ENCODE assay signal across 14 mouse cellular contexts in the genomic region with DNA sequence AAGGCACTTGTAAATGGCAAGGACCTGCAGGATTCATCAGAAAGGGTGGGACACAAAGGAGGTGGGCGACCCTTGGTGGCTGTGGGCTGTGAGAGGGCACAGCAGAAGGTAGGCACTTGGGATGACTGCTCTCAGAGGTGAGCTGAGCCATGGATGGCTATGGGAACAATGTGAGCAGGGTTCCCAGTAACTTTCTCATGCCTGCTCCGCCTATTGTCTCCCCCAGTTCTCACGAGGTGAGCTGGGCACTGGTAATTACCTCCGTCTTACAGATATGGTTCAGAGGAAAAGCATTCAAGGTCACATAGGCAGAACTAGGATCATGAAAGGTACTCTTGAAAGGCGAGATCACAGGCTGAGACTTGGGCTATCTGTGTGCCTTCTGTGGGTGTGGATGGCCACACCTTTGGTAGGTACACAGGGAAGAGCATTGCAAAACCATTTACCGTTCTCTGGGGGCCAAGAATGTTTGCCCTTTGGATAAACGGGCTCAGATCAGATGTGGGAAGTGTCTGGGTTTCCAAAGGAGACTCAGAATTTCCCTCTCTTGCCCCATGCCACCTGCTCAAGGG. TPM values are rescaled to one million over a fixed set of nuclear protein-coding genes. Genes with fewer than 3 reads are reported as not detected.
DNase-seq lines count a peak whose midpoint lies in the region; ATAC-seq and TF ChIP-seq lines count a peak whose summit lies in the region.
"Had no signal": no experiment of that assay in that cellular context is flagged by ENCODE, and none has a peak within 500 bp of the region (broad histone marks: within the 10 kb centered on the region; RNA-seq: fewer than 3 reads in every experiment).

No protein-coding gene starts in this region.

- no peak overlapping the region for H3K27ac ChIP-seq in heart, postnatal 0 days (ENCODE audit: low read depth)
- H3K27ac ChIP-seq in embryonic facial prominence, embryonic 13.5 days, result no peak overlapping the region
- no peak overlapping the region for H3K27ac ChIP-seq in limb, embryonic 13.5 days
- peak overlapping the region; percentile 80 for H3K27ac ChIP-seq in small intestine, adult 2 months (ENCODE audit: insufficient read depth, low read depth, low read length)
- H3K27ac ChIP-seq: forebrain, embryonic 15.5 days; hindbrain, postnatal 0 days; kidney, embryonic 15.5 days; midbrain, embryonic 12.5 days had no signal

- no peak for TF ChIP-seq POLR2A in small intestine, adult 2 months (IDR thresholded peaks at IDR 0.05; ENCODE audit: low read depth, low read length)

- ATAC-seq in heart, postnatal 0 days (ENCODE audit: insufficient read depth, low read depth), result no peak
- no peak for ATAC-seq in embryonic facial prominence, embryonic 13.5 days (ENCODE audit: insufficient number of reproducible peaks, insufficient read depth, low FRiP score, low TSS enrichment, low read depth)
- no peak for ATAC-seq in limb, embryonic 13.5 days (ENCODE audit: low FRiP score, low read depth)
- ATAC-seq: forebrain, embryonic 15.5 days; hindbrain, postnatal 0 days had no signal

- no peaks in the 10 kb centered on the region for H3K36me3 ChIP-seq in heart, postnatal 0 days (replicated peaks; ENCODE audit: control insufficient read depth, insufficient read depth, low read length)
- no peaks in the 10 kb centered on the region for H3K36me3 ChIP-seq in embryonic facial prominence, embryonic 13.5 days
- H3K36me3 ChIP-seq in limb, embryonic 13.5 days, result no peaks in the 10 kb centered on the region
- H3K36me3 ChIP-seq in small intestine, adult 2 months (ENCODE audit: control insufficient read depth, insufficient read depth, low read length), result peaks cover 6% of the 10 kb centered on the region; the same call in 1 of the 2 replicates
- H3K36me3 ChIP-seq: forebrain, embryonic 15.5 days; kidney, embryonic 15.5 days; midbrain, embryonic 12.5 days had no signal

- no peak overlapping the region for H3K9ac ChIP-seq in heart, postnatal 0 days (replicated peaks; ENCODE audit: low read depth, low read length)
- H3K9ac ChIP-seq in embryonic facial prominence, embryonic 13.5 days, result no peak overlapping the region
- no peak overlapping the region for H3K9ac ChIP-seq in limb, embryonic 13.5 days
- H3K9ac ChIP-seq: forebrain, embryonic 15.5 days; kidney, embryonic 15.5 days; midbrain, embryonic 12.5 days had no signal

- TF ChIP-seq CTCF in heart, postnatal 0 days (IDR thresholded peaks at IDR 0.05; ENCODE audit: low read depth), result no peak
- no peak for TF ChIP-seq CTCF in small intestine, adult 2 months (IDR thresholded peaks at IDR 0.05; ENCODE audit: extremely low read depth, insufficient read length, insufficient replicate concordance, low read depth, low read length)

- no peak for TF ChIP-seq EP300 in heart, postnatal 0 days (IDR thresholded peaks at IDR 0.05; ENCODE audit: low read depth)

- peaks cover 10% of the 10 kb centered on the region for H3K4me1 ChIP-seq in heart, postnatal 0 days (ENCODE audit: control insufficient read depth, insufficient read depth)
- peaks cover 18% of the 10 kb centered on the region for H3K4me1 ChIP-seq in embryonic facial prominence, embryonic 13.5 days
- H3K4me1 ChIP-seq in limb, embryonic 13.5 days, result peaks cover 15% of the 10 kb centered on the region
- H3K4me1 ChIP-seq in small intestine, adult 2 months (ENCODE audit: control insufficient read depth, insufficient read depth, insufficient read length, low read length), result peaks cover 3% of the 10 kb centered on the region; the same call in 1 of the 2 replicates

- intact Hi-C loops in heart, postnatal 25 days (cut with DNase I), result loop anchor here (5.0 kb wide), 1 partner anchor 43 kb away; no protein-coding TSS in a partner anchor

- no peak for DNase-seq in heart, postnatal 0 days (ENCODE audit: low spot score)
- no peak for DNase-seq in heart, postnatal 25 days (ENCODE audit: low spot score)
- no peak for DNase-seq in gastrocnemius, adult 8-10 months (ENCODE audit: low spot score in 2 of 2)
- DNase-seq in embryo, embryonic 11 days, result no peak
- DNase-seq: adrenal gland, adult 8-10 months; cerebellum, adult 18-20 months; thymus, adult 18-20 months had no signal

- WGBS in heart, postnatal 0 days, result 61% methylated on average over 7 of the region's 7 CpGs
- 73% methylated on average over 7 of the region's 7 CpGs for WGBS in embryonic facial prominence, embryonic 13.5 days
- WGBS in limb, embryonic 13.5 days, result 65% methylated on average over 7 of the region's 7 CpGs
- 31% methylated on average over 7 of the region's 7 CpGs for WGBS in small intestine, adult 2 months

- no peak overlapping the region for H3K4me3 ChIP-seq in heart, postnatal 0 days (ENCODE audit: low read depth, low read length)
- H3K4me3 ChIP-seq in embryonic facial prominence, embryonic 13.5 days, result peak overlapping the region; percentile 43; the same call in 1 of the 2 replicates
- H3K4me3 ChIP-seq in limb, embryonic 13.5 days, result peak overlapping the region; percentile 45
- peak overlapping the region; percentile 61 for H3K4me3 ChIP-seq in small intestine, adult 2 months (ENCODE audit: low read depth, low read length)
- H3K4me3 ChIP-seq: midbrain, embryonic 12.5 days had no signal

- H3K27me3 ChIP-seq in heart, postnatal 0 days (ENCODE audit: control insufficient read depth, insufficient read depth, low read length), result peaks cover 35% of the 10 kb centered on the region
- H3K27me3 ChIP-seq in embryonic facial prominence, embryonic 13.5 days, result peaks cover 55% of the 10 kb centered on the region
- peaks cover 57% of the 10 kb centered on the region for H3K27me3 ChIP-seq in limb, embryonic 13.5 days
- no peaks in the 10 kb centered on the region for H3K27me3 ChIP-seq in small intestine, adult 2 months (ENCODE audit: control insufficient read depth, insufficient read depth, low read length)

- no peaks in the 10 kb centered on the region for H3K9me3 ChIP-seq in heart, postnatal 0 days (replicated peaks; ENCODE audit: control insufficient read depth, low read length)
- H3K9me3 ChIP-seq in embryonic facial prominence, embryonic 13.5 days, result no peaks in the 10 kb centered on the region
- no peaks in the 10 kb centered on the region for H3K9me3 ChIP-seq in limb, embryonic 13.5 days
- H3K9me3 ChIP-seq: forebrain, embryonic 15.5 days; kidney, embryonic 15.5 days; midbrain, embryonic 12.5 days had no signal

- H3K4me2 ChIP-seq in heart, postnatal 0 days (ENCODE audit: low read depth, low read length), result peak overlapping the region; percentile 70; the same call in 1 of the 2 replicates
- no peak overlapping the region for H3K4me2 ChIP-seq in embryonic facial prominence, embryonic 13.5 days
- H3K4me2 ChIP-seq in limb, embryonic 13.5 days (replicated peaks), result no peak overlapping the region; the same call in 1 of the 2 replicates

RNA-seq across cellular contexts. Expression of a gene that starts 3.6 kb away (rescaled TPM):
- 0.99 and 33.0 TPM in 2 replicates for total RNA-seq in heart, postnatal 0 days (2014; rRNA removed; ENCODE audit: low replicate concordance)
- polyA plus RNA-seq in heart, postnatal 0 days (2015; fragmentation: Nextera tagmentation; extraction: Ambion mirVana), result 3.3 and 4.2 TPM in 2 replicates
- 1 to 10 TPM; 1.0 to 1.1 TPM for total RNA-seq in heart, postnatal 25 days (2021)
- polyA plus RNA-seq in embryonic facial prominence, embryonic 13.5 days (2015; fragmentation: Nextera tagmentation; extraction: Ambion mirVana), result 16.2 and 19.7 TPM in 2 replicates
- polyA plus RNA-seq in limb, embryonic 13.5 days (2015; fragmentation: Nextera tagmentation; extraction: Ambion mirVana), result 14.0 and 16.0 TPM in 2 replicates
- polyA plus RNA-seq in small intestine, adult 2 months (2012; rRNA removed), result 94.9 and 97.8 TPM in 2 replicates
- 1 to 10 TPM in 1 of 4 experiments, under 1 TPM in 2, not detected in 1; 0.29 to 1.0 (median 0.89) TPM for total RNA-seq in gastrocnemius, adult 8-10 months (2022)
- total RNA-seq: hindbrain, postnatal 0 days had no signal

RNA-seq across cellular contexts. Expression of a gene that starts 20.8 kb away (rescaled TPM):
- total RNA-seq in heart, postnatal 0 days (2014; rRNA removed; ENCODE audit: low replicate concordance), result 13.3 and 28.7 TPM in 2 replicates
- 10.4 and 10.7 TPM in 2 replicates for polyA plus RNA-seq in heart, postnatal 0 days (2015; fragmentation: Nextera tagmentation; extraction: Ambion mirVana)
- 1 to 10 TPM; 4.6 to 5.3 TPM for total RNA-seq in heart, postnatal 25 days (2021)
- 24.0 and 26.8 TPM in 2 replicates for polyA plus RNA-seq in embryonic facial prominence, embryonic 13.5 days (2015; fragmentation: Nextera tagmentation; extraction: Ambion mirVana)
- polyA plus RNA-seq in limb, embryonic 13.5 days (2015; fragmentation: Nextera tagmentation; extraction: Ambion mirVana), result 24.8 and 28.8 TPM in 2 replicates
- 11.5 and 13.2 TPM in 2 replicates for polyA plus RNA-seq in small intestine, adult 2 months (2012; rRNA removed)
- 1 to 10 TPM; 4.1 to 5.6 (median 4.5) TPM for total RNA-seq in gastrocnemius, adult 8-10 months (2022)

RNA-seq across cellular contexts. Expression of a gene that starts 47.3 kb away (rescaled TPM):
- 2.6 and 3.5 TPM in 2 replicates for total RNA-seq in heart, postnatal 0 days (2014; rRNA removed; ENCODE audit: low replicate concordance)
- 0.56 and 0.89 TPM in 2 replicates for polyA plus RNA-seq in heart, postnatal 0 days (2015; fragmentation: Nextera tagmentation; extraction: Ambion mirVana)
- total RNA-seq in heart, postnatal 25 days (2021), result 1 to 10 TPM; 5.6 to 7.7 TPM
- polyA plus RNA-seq in embryonic facial prominence, embryonic 13.5 days (2015; fragmentation: Nextera tagmentation; extraction: Ambion mirVana), result 6.8 and 8.2 TPM in 2 replicates
- 4.3 and 5.5 TPM in 2 replicates for polyA plus RNA-seq in limb, embryonic 13.5 days (2015; fragmentation: Nextera tagmentation; extraction: Ambion mirVana)
- polyA plus RNA-seq in small intestine, adult 2 months (2012; rRNA removed), result 1.3 and 1.5 TPM in 2 replicates
- 10 to 100 TPM; 22.7 to 24.6 (median 24.0) TPM for total RNA-seq in gastrocnemius, adult 8-10 months (2022)

RNA-seq across cellular contexts. Expression of a gene that starts 58.6 kb away (rescaled TPM):
- 6.6 and 21.0 TPM in 2 replicates for total RNA-seq in heart, postnatal 0 days (2014; rRNA removed; ENCODE audit: low replicate concordance)
- polyA plus RNA-seq in heart, postnatal 0 days (2015; fragmentation: Nextera tagmentation; extraction: Ambion mirVana), result 14.6 and 15.2 TPM in 2 replicates
- 1 to 10 TPM; 9.4 to 9.8 TPM for total RNA-seq in heart, postnatal 25 days (2021)
- polyA plus RNA-seq in embryonic facial prominence, embryonic 13.5 days (2015; fragmentation: Nextera tagmentation; extraction: Ambion mirVana), result 74.2 and 75.1 TPM in 2 replicates
- polyA plus RNA-seq in limb, embryonic 13.5 days (2015; fragmentation: Nextera tagmentation; extraction: Ambion mirVana), result 74.0 and 75.5 TPM in 2 replicates
- 2.4 and 4.2 TPM in 2 replicates for polyA plus RNA-seq in small intestine, adult 2 months (2012; rRNA removed)
- 1 to 10 TPM; 4.2 to 6.6 (median 5.0) TPM for total RNA-seq in gastrocnemius, adult 8-10 months (2022)
